20 mouse cellular contexts compared by ENCODE assay signal in the genomic region with DNA sequence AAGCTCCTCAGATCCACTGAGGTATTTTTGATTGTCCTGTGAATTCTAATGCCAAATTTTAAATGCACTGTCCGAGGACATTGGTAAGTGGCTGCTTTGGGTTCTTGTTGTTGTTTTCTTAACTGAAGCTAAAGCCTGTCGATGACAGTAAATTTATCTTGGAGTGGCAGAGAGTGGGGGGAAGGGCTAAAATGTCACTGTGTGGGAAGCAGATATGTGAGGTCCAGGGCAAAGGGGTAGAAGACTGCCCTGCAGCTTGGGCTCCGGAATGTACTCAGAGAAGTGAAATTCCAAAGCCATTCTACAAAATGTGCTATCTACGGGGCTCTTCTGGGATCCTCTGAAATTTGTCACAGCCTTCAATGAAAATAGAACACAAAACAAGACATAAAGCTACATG.
DNase-seq lines count a peak whose midpoint lies in the region; ATAC-seq and TF ChIP-seq lines count a peak whose summit lies in the region.
"Had no signal": no experiment of that assay in that cellular context is flagged by ENCODE, and none has a peak within 500 bp of the region (broad histone marks: within the 10 kb centered on the region; RNA-seq: fewer than 3 reads in every experiment).

No protein-coding gene starts in this region.

- H3K4me2 ChIP-seq in heart, embryonic 12.5 days: no peak overlapping the region
- peak overlapping the region; percentile 23 for H3K4me2 ChIP-seq in liver, postnatal 0 days (ENCODE audit: low read depth, low read length)
- no peak overlapping the region for H3K4me2 ChIP-seq in forebrain, embryonic 11.5 days (ENCODE audit: low read depth, low read length, severe bottlenecking)
- H3K4me2 ChIP-seq: forebrain, embryonic 13.5 days; hindbrain, embryonic 14.5 days; limb, embryonic 13.5 days; lung, embryonic 15.5 days; midbrain, embryonic 13.5 days; neural tube, embryonic 12.5 days had no signal

- intact Hi-C loops in heart, postnatal 10 days (cut with DNase I): no loop called here

- H3K9ac ChIP-seq in heart, embryonic 12.5 days: no peak overlapping the region
- no peak overlapping the region for H3K9ac ChIP-seq in liver, postnatal 0 days (replicated peaks)
- no peak overlapping the region for H3K9ac ChIP-seq in forebrain, embryonic 11.5 days (ENCODE audit: low read length)
- H3K9ac ChIP-seq: forebrain, embryonic 13.5 days; hindbrain, embryonic 14.5 days; limb, embryonic 13.5 days; lung, embryonic 15.5 days; midbrain, embryonic 13.5 days; neural tube, embryonic 12.5 days had no signal

- 24% methylated on average over 4 of the region's 4 CpGs for WGBS in heart, embryonic 12.5 days
- WGBS in liver, postnatal 0 days (ENCODE audit: insufficient replicate concordance): 47% methylated on average over 4 of the region's 4 CpGs
- 83% methylated on average over 4 of the region's 4 CpGs for WGBS in forebrain, embryonic 11.5 days

- no peak overlapping the region for H3K4me3 ChIP-seq in heart, embryonic 12.5 days
- H3K4me3 ChIP-seq in liver, postnatal 0 days (ENCODE audit: low read depth, low read length): no peak overlapping the region
- no peak overlapping the region for H3K4me3 ChIP-seq in forebrain, embryonic 11.5 days (ENCODE audit: low read depth, low read length)
- H3K4me3 ChIP-seq: forebrain, embryonic 13.5 days; limb, embryonic 13.5 days; lung, embryonic 15.5 days; midbrain, embryonic 13.5 days; neural tube, embryonic 12.5 days had no signal

- DNase-seq in heart, postnatal 10 days: no peak
- peak; percentile 86 for DNase-seq in c-Kit-positive CD71-positive TER-119-positive erythroid progenitor cells, embryonic 14.5 days (ENCODE audit: low spot score)
- DNase-seq in liver: peak; percentile 81
- DNase-seq in liver, postnatal 0 days: peak; percentile 52
- no peak for DNase-seq in forebrain, embryonic 11.5 days (ENCODE audit: low spot score)
- no peak for DNase-seq in right cerebral cortex, postnatal 4 days
- no peak for DNase-seq in thymus, postnatal 14 days
- DNase-seq: embryo, embryonic 11 days; gastrocnemius, postnatal 10 days; right cerebral cortex, adult 18-20 months; thymus, adult 2 months had no signal

- peak; percentile 85 for ATAC-seq in heart, embryonic 12.5 days (ENCODE audit: insufficient number of reproducible peaks, low FRiP score)
- peak; percentile 98 for ATAC-seq in liver, postnatal 0 days
- ATAC-seq in forebrain, embryonic 11.5 days (replicated peaks; ENCODE audit: low FRiP score): no peak
- ATAC-seq: forebrain, embryonic 13.5 days; midbrain, embryonic 13.5 days had no signal

- peak; percentile 98 for TF ChIP-seq EP300 in liver, postnatal 0 days (IDR thresholded peaks at IDR 0.05; ENCODE audit: low read depth)

- H3K9me3 ChIP-seq in heart, embryonic 12.5 days (replicated peaks): no peaks in the 10 kb centered on the region
- no peaks in the 10 kb centered on the region for H3K9me3 ChIP-seq in liver, postnatal 0 days (ENCODE audit: low read length)
- no peaks in the 10 kb centered on the region for H3K9me3 ChIP-seq in forebrain, embryonic 11.5 days (ENCODE audit: control insufficient read depth, low read length)
- H3K9me3 ChIP-seq: forebrain, embryonic 13.5 days; limb, embryonic 13.5 days; lung, embryonic 15.5 days; midbrain, embryonic 13.5 days; neural tube, embryonic 12.5 days had no signal

- no peak for TF ChIP-seq CTCF in liver, postnatal 0 days (IDR thresholded peaks at IDR 0.05; ENCODE audit: low read depth)

- no peaks in the 10 kb centered on the region for H3K27me3 ChIP-seq in heart, embryonic 12.5 days (replicated peaks)
- H3K27me3 ChIP-seq in liver, postnatal 0 days (ENCODE audit: insufficient read depth, low read length): no peaks in the 10 kb centered on the region
- H3K27me3 ChIP-seq in forebrain, embryonic 11.5 days (ENCODE audit: control insufficient read depth, insufficient read depth, low read length): no peaks in the 10 kb centered on the region
- H3K27me3 ChIP-seq: CH12.LX; forebrain, embryonic 13.5 days; limb, embryonic 13.5 days; lung, embryonic 15.5 days; midbrain, embryonic 13.5 days; neural tube, embryonic 12.5 days had no signal

- no peak overlapping the region for H3K27ac ChIP-seq in heart, embryonic 12.5 days (ENCODE audit: poor library complexity, severe bottlenecking)
- peak overlapping the region; percentile 66 for H3K27ac ChIP-seq in liver, postnatal 0 days (ENCODE audit: low read depth)
- no peak overlapping the region for H3K27ac ChIP-seq in forebrain, embryonic 11.5 days (ENCODE audit: low read depth, low read length)
- H3K27ac ChIP-seq: forebrain, embryonic 13.5 days; hindbrain, embryonic 14.5 days; limb, embryonic 13.5 days; lung, embryonic 15.5 days; macrophage; midbrain, embryonic 13.5 days; neural tube, embryonic 12.5 days had no signal

- H3K36me3 ChIP-seq in heart, embryonic 12.5 days: no peaks in the 10 kb centered on the region
- no peaks in the 10 kb centered on the region for H3K36me3 ChIP-seq in liver, postnatal 0 days (replicated peaks; ENCODE audit: insufficient read depth, low read length)
- no peaks in the 10 kb centered on the region for H3K36me3 ChIP-seq in forebrain, embryonic 11.5 days (ENCODE audit: control insufficient read depth, insufficient read depth, low read length)
- H3K36me3 ChIP-seq: limb, embryonic 13.5 days; lung, embryonic 15.5 days; midbrain, embryonic 13.5 days; neural tube, embryonic 12.5 days had no signal

- 0 out of 2 replicates have a peak, but pooled peaks cover 8% of the 10 kb centered on the region for H3K4me1 ChIP-seq in heart, embryonic 12.5 days (replicated peaks)
- H3K4me1 ChIP-seq in liver, postnatal 0 days (ENCODE audit: insufficient read depth): peaks cover 16% of the 10 kb centered on the region
- 0 out of 2 replicates have a peak, but pooled peaks cover under 1% of the 10 kb centered on the region for H3K4me1 ChIP-seq in forebrain, embryonic 11.5 days (replicated peaks; ENCODE audit: control insufficient read depth, insufficient read depth, low read length)
- H3K4me1 ChIP-seq: lung, embryonic 15.5 days had no signal

Comparison
In these comparisons a context has a peak if more than half of its experiments do, and no peak if none do; other contexts are left out.
1. DNase-seq: peak in c-Kit-positive CD71-positive TER-119-positive erythroid progenitor cells, embryonic 14.5 days (single experiment), liver (single experiment) and liver, postnatal 0 days (single experiment); none in heart, postnatal 10 days (0 of 2), forebrain, embryonic 11.5 days (single experiment), right cerebral cortex, postnatal 4 days (single experiment) and thymus, postnatal 14 days (single experiment).